Comparison of ENCODE assay signal across 18 mouse cellular contexts in the genomic region with DNA sequence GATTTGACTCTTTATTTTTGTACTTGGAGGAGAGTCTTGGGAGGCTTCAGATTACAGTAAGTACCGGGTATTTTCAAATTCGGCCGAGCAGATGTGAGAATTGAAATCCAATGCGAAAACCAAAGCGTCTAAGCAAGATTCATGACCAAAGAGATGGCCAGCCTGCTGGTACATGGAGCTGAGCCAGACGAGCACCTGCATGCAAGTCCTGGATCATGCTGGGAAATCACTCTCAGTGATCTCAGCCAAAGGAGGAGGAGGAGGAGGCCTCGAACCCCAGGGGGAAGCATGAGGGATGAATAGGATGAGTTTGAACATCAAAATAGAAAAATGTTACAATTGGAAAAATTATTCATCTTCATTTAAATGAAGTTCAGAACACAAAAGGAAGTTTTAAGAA.
DNase-seq lines count a peak whose midpoint lies in the region; ATAC-seq lines count a peak whose summit lies in the region.
"Had no signal": no experiment of that assay in that cellular context is flagged by ENCODE, and none has a peak within 500 bp of the region (broad histone marks: within the 10 kb centered on the region; RNA-seq: fewer than 3 reads in every experiment).

No protein-coding gene starts in this region.

- peaks cover 3% of the 10 kb centered on the region; the same call in 1 of the 2 replicates for H3K4me1 ChIP-seq in midbrain, embryonic 11.5 days (ENCODE audit: control insufficient read depth, insufficient read depth, low read length)
- no peaks in the 10 kb centered on the region for H3K4me1 ChIP-seq in midbrain, embryonic 13.5 days (replicated peaks)
- H3K4me1 ChIP-seq: heart, embryonic 13.5 days had no signal

- H3K9ac ChIP-seq in midbrain, embryonic 11.5 days (ENCODE audit: low read length): no peak overlapping the region
- H3K9ac ChIP-seq in midbrain, embryonic 13.5 days (replicated peaks): no peak overlapping the region
- H3K9ac ChIP-seq: forebrain, embryonic 13.5 days; heart, embryonic 13.5 days; hindbrain, embryonic 13.5 days had no signal

- no peaks in the 10 kb centered on the region; the same call in 1 of the 2 replicates for H3K27me3 ChIP-seq in midbrain, embryonic 11.5 days (ENCODE audit: control insufficient read depth, insufficient read depth, low read length)
- H3K27me3 ChIP-seq in midbrain, embryonic 13.5 days: no peaks in the 10 kb centered on the region
- H3K27me3 ChIP-seq: forebrain, embryonic 13.5 days had no signal

- H3K4me3 ChIP-seq in midbrain, embryonic 11.5 days (ENCODE audit: low read depth, low read length): no peak overlapping the region
- H3K4me3 ChIP-seq in midbrain, embryonic 13.5 days (replicated peaks): no peak overlapping the region
- H3K4me3 ChIP-seq: embryonic facial prominence, embryonic 10.5 days; forebrain, embryonic 13.5 days; heart, embryonic 13.5 days; hindbrain, embryonic 13.5 days had no signal

- 80% methylated on average over 7 of the region's 7 CpGs for WGBS in midbrain, embryonic 11.5 days
- WGBS in midbrain, embryonic 13.5 days: 80% methylated on average over 7 of the region's 7 CpGs

- H3K36me3 ChIP-seq in midbrain, embryonic 11.5 days (ENCODE audit: control insufficient read depth, insufficient read depth, low read length): no peaks in the 10 kb centered on the region
- peaks cover 5% of the 10 kb centered on the region; the same call in 1 of the 2 replicates for H3K36me3 ChIP-seq in midbrain, embryonic 13.5 days
- H3K36me3 ChIP-seq: embryonic facial prominence, embryonic 10.5 days; heart, embryonic 13.5 days had no signal

- no peak overlapping the region for H3K4me2 ChIP-seq in midbrain, embryonic 11.5 days
- no peak overlapping the region for H3K4me2 ChIP-seq in midbrain, embryonic 13.5 days (replicated peaks)
- H3K4me2 ChIP-seq: forebrain, embryonic 13.5 days; heart, embryonic 13.5 days; hindbrain, embryonic 13.5 days had no signal

- ATAC-seq in cerebellum, adult (ENCODE audit: insufficient number of reproducible peaks, low FRiP score, low TSS enrichment): no peak; the same call in 1 of the 2 replicates
- no peak for ATAC-seq in midbrain, embryonic 11.5 days (ENCODE audit: low FRiP score)
- ATAC-seq in midbrain, embryonic 13.5 days: no peak
- ATAC-seq: forebrain, embryonic 13.5 days; hindbrain, postnatal 0 days had no signal

- no peak overlapping the region for H3K27ac ChIP-seq in midbrain, embryonic 11.5 days (ENCODE audit: low read depth, low read length)
- no peak overlapping the region for H3K27ac ChIP-seq in midbrain, embryonic 13.5 days
- H3K27ac ChIP-seq: embryonic facial prominence, embryonic 10.5 days; forebrain, embryonic 13.5 days; heart, embryonic 13.5 days; hindbrain, embryonic 13.5 days; hindbrain, postnatal 0 days had no signal

- H3K9me3 ChIP-seq in midbrain, embryonic 11.5 days (ENCODE audit: control insufficient read depth, low read length): no peaks in the 10 kb centered on the region
- no peaks in the 10 kb centered on the region for H3K9me3 ChIP-seq in midbrain, embryonic 13.5 days
- H3K9me3 ChIP-seq: embryonic facial prominence, embryonic 10.5 days; forebrain, embryonic 13.5 days; heart, embryonic 13.5 days; hindbrain, embryonic 13.5 days had no signal

- peak; percentile 37 for DNase-seq in cerebellum, adult 11 months
- peak; percentile 64 for DNase-seq in midbrain, embryonic 11.5 days (ENCODE audit: low spot score, missing footprints)
- peak; percentile 49 to 70 for DNase-seq in cerebellum, postnatal 10 days
- no peak for DNase-seq in heart, postnatal 4 days
- DNase-seq in thymus, postnatal 14 days: no peak
- DNase-seq in lung, postnatal 10 days: no peak
- DNase-seq: adrenal gland, postnatal 14 days; B cell, adult 2 months; gastrocnemius, postnatal 36 days; heart, adult 11 months; kidney, adult 11 months had no signal

Comparison
In these comparisons a context has a peak if more than half of its experiments do, and no peak if none do; other contexts are left out.
1. DNase-seq: peak in cerebellum, adult 11 months (single experiment), midbrain, embryonic 11.5 days (single experiment) and cerebellum, postnatal 10 days (2 of 2); none in heart, postnatal 4 days (single experiment), thymus, postnatal 14 days (single experiment) and lung, postnatal 10 days (single experiment).